Mouse (Mus musculus) embryo, embryonic 9.5 days (tissue): ENCODE data around the gene Spef2.

Experiments used
- DNase-seq: peaks from one replicate; pipeline ENCODE4 v3.0.0-alpha.2; 2017; ENCODE audit errors: extremely low spot score

Spef2 gene

DNA sequence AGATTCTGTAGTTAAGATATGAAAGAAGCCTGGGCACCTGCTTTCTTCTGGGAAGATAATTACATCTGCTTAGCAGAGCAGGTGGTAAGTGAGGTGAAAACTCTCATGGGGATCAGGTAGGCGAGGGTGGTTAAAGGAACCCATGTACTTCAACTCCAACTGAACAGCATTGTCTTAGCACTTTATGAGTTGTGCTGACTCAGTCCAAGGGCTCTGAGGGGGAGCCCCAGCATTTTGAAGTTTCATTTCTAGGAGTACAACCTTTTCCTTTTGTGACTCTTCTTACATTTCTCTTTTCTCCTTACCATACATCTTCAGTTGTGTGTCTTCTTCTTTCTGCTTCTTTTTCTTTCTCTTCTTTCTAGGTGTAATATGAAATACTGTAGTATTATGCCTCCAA lies 213.5 kb downstream of the Spef2 start:
- no peak for DNase-seq

DNA sequence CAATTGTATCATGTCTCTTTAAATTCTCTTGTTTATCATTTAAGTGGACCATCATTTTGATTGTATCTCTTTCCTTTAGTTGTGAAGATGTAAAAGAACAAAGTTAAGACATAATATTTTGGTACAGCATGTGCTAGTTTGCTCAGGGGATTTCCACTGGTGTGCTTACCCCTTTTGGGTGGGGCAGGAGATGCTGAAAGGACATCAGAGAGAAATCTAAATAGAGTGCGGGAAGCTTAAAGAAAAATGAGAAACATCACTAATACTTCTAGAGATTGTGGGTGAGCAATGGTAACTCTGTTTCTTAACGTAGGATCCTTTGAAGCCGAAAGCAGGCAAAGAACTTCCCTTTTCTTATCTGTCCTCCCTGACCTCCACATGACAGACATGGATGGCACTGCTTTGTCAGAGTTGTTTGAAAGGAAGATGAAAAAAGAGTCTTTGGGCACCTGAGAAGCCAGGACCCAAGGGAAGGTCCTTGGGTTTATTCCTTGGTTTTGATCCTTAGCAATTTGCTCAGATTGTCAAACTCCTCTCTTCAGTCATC lies 215.2 kb downstream of the Spef2 start:
- no peak for DNase-seq

DNA sequence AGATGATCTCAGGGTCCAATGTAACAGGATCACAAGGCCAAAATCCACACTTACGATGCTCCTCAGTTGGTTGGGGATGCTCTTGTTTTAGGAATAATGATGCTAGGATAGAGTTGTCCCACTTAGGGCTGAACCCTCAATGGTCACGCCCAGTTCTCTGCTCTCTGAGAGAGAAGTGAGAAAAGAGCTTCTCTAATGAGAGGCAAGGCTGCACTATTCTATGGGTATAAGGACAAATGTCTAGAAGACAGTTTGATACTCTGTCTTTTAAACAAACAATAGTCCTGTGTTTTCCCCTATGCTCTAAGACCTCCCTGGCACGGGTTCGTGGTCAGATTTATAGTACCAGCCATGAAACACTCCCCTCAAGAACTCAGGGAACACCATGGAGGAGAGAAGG lies 218.6 kb downstream of the Spef2 start, which contains the start of gene Il7r:
Gene Il7r, minus strand, starts transcription at position 101 of the 400 bp plus-strand sequence.
- no peak for DNase-seq

DNA sequence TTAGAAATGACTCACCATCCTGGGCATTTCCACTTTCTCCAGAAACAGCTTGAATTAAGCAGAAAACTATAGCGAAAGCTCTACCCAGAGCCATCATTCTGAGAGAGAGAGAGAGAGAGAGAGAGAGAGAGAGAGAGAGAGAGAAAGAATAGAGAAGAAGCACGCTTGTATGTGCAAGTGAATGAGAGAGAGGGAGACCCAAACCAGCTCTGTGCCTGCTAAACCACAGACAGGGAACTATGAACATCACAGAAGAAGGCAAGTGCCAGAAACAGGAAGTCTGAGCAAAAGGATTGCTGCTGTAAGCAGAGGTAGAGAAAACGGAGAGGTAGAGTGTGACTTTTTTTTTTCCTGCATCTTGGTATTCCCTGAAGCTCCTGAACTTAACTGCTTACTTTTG lies 219.0 kb downstream of the Spef2 start:
- DNase-seq = no peak
